Mouse (Mus musculus): ENCODE results near the gene Hck. TPM values are rescaled to one million over a fixed set of nuclear protein-coding genes. Genes with fewer than 3 reads are reported as not detected.

The Hck gene
- polyA plus RNA-seq, 1 experiment from 2014 or later = 7.9 TPM

DNA sequence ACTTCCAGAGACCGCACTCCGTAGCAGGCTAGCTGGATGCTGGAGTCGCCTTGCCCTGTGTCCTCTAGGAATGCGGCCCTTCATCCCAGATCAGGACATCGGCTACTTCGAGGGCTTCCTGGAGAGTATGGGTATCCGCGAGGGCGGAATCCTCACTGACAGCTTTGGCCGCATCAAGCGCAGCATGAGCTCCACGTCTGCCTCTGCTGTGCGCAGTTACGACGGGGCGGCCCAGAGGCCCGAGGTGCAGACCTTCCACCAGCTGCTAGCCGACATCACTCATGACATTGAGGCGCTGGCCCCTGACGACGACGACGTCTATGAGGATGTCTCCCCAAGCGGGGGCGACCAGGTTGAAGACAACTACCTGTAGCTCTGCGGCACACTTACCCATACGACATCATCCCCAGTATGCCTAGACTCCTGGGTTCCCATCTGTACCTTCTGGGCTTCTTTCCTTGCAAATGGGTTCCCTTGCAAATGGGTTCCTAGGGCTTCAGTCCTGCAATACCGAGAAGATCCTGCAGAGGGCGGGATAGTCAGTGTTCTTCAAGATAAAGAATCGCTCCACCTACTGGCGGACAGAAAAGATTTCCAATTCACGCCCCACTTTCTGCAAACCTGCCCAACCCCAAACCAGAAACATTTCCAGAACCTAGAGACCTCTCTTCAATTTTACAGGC lies 27.3 kb upstream of the Hck start:
- Histone ChIP-seq H3K9ac (no peak overlapping the region), H3K4me2 (replicated peaks) (no peak overlapping the region; the same call in 1 of the 2 replicates), H3K4me1 (no peaks in the 10 kb centered on the region), H3K27me3 (0 out of 2 replicates have a peak, but pooled peaks cover 6% of the 10 kb centered on the region), H3K4me3 (no peak overlapping the region), H3K27ac (no peak overlapping the region), H3K36me3 (no peaks in the 10 kb centered on the region), H3K9me3 (no peaks in the 10 kb centered on the region)
- WGBS = 33% methylated on average over 32 of the region's 32 CpGs
- ATAC-seq (ENCODE audit: low FRiP score, low read depth) = no peak

DNA sequence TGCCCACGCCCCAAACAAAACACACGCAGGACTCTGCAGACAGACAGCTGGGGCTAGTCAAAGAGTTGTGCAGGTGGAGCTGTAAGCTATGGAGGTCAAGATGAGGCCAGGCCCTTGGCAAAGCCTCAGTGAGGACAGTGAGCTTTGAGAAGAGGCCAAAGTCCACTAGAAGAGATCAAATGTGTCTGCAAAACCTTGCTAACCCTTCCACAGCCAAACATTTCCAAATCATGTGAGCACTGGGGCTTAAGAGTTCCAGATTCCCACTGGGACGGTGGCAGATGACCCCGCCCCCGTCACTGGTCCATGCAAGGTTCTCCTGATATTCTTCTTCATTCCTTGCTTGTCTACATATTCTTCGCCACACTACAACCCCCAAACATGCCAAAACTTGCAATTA lies 26.4 kb upstream of the Hck start:
- H3K4me3 ChIP-seq = no peak overlapping the region
- 78% methylated on average over 6 of the region's 6 CpGs for WGBS
- H3K27ac ChIP-seq = no peak overlapping the region
- no peak overlapping the region for H3K9ac ChIP-seq
- H3K4me1 ChIP-seq = no peaks in the 10 kb centered on the region
- H3K27me3 ChIP-seq = 0 out of 2 replicates have a peak, but pooled peaks cover 6% of the 10 kb centered on the region
- no peaks in the 10 kb centered on the region for H3K9me3 ChIP-seq
- H3K36me3 ChIP-seq = no peaks in the 10 kb centered on the region
- ATAC-seq (ENCODE audit: low FRiP score, low read depth) = no peak
- no peak overlapping the region for H3K4me2 ChIP-seq (replicated peaks)

DNA sequence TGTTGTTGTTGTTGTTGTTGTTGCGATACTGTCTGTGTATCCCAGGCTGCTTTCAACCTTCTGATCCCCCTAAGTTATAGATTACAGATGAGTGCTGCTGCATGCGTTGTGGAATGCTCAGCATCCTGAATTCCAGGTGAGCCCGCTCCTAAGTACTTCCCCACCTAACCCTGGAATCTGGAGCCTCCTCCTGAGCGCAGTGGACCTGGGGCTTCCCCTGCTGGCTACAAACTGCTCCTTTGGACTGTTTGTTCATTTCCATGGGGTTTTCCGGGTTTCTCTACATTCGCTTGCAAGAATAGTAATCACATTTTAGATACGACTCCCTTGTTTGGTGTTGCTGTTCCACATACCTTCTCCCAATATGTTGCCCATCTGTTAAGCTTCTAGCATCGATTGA lies 25.0 kb upstream of the Hck start:
- no peaks in the 10 kb centered on the region for H3K4me1 ChIP-seq
- H3K36me3 ChIP-seq = no peaks in the 10 kb centered on the region
- H3K27ac ChIP-seq = no peak overlapping the region
- no peak overlapping the region for H3K4me2 ChIP-seq (replicated peaks)
- H3K9ac ChIP-seq = no peak overlapping the region
- WGBS = 79% methylated on average over 8 of the region's 8 CpGs
- no peaks in the 10 kb centered on the region for H3K9me3 ChIP-seq
- no peak for ATAC-seq (ENCODE audit: low FRiP score, low read depth)
- H3K4me3 ChIP-seq = no peak overlapping the region
- 0 out of 2 replicates have a peak, but pooled peaks cover 6% of the 10 kb centered on the region for H3K27me3 ChIP-seq

DNA sequence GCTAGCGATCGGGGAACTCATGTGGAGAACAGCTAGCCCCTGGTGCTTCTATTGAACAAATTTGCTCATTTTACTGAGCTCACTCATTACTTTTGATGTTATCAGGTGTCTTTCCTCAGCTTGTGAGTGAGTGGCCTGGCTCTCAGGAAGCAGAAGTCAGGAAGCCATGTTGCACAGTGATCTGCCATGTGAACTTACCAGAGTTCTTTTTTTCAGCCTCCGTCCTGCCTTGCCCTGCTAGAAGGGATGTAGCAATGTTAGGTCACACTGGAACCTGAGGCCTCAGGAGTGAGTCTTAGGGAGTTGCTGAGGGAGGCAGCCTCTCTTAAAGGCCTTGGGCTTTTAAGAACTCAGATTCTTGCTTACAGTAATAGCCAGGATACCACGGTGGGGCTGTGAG lies 24.4 kb upstream of the Hck start:
- no peak overlapping the region for H3K27ac ChIP-seq
- ATAC-seq (ENCODE audit: low FRiP score, low read depth) = no peak

DNA sequence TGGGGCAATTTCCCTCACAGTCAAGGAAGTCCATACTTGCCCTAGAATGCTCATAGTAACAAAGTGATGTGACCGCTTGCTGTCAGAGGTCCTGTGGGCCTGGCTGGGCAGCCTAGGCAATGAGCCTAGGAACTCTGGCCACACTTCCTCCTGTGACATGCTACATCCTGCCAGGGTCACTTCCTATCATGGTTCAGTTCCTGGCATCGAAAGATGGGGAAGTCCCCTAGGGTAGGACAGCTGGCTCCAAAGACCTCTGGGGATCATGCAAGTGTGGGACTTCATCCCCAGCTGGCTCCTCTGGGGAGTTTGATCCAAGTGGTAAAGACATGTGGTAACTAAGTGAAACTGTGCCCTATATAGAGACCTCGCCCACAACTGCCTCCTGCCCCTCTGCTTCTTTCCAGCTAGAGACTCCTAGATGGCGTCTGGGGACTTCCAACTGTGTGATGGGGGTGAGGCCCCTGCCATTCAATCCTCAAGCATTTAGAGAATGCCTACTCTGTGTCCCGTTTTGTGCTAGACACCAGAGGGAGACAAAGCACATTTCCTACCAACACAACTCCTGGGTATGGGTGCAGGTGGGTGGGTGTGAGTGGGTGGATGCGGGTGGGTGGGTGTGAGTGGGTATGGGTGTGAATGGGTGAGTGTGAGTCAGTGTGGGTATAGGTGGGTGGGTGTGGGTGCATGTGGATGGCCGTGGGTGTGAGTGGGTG lies 23.8 kb upstream of the Hck start:
- H3K4me1 ChIP-seq = no peaks in the 10 kb centered on the region
- WGBS = 63% methylated on average over 7 of the region's 7 CpGs

More for the DNA sequence above, 24.4 kb upstream of the Hck start:
- Histone ChIP-seq H3K36me3 (no peaks in the 10 kb centered on the region), H3K27me3 (0 out of 2 replicates have a peak, but pooled peaks cover 6% of the 10 kb centered on the region), H3K4me3 (no peak overlapping the region), H3K4me1 (no peaks in the 10 kb centered on the region), H3K4me2 (replicated peaks) (no peak overlapping the region), H3K9me3 (no peaks in the 10 kb centered on the region), H3K9ac (no peak overlapping the region)
- 80% methylated on average over 4 of the region's 4 CpGs for WGBS

DNA sequence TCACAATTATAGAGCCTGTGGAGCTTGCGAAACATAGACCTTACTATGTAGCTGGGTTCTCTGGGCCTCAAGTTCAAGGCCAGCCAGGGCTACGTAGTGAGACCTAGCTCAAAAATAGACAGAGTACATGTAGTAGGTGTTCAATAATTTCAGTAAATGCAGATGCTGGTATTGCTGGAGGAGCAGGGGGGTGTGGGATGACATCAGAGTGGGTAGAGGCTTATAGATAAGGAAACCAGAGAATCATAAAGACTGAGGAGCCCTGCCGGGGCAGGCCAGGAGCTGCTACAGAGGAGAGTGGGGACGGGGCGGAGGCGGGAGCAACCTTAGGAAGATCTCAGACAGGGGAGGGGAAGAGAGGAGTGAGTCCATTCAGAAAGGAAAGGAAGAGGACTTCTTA lies 22.7 kb upstream of the Hck start:
- Histone ChIP-seq H3K4me3 (no peak overlapping the region), H3K9me3 (no peaks in the 10 kb centered on the region), H3K27me3 (0 out of 2 replicates have a peak, but pooled peaks cover 3% of the 10 kb centered on the region), H3K4me1 (no peaks in the 10 kb centered on the region), H3K36me3 (no peaks in the 10 kb centered on the region), H3K4me2 (replicated peaks) (no peak overlapping the region), H3K9ac (no peak overlapping the region), H3K27ac (no peak overlapping the region)
- 90% methylated on average over 6 of the region's 6 CpGs for WGBS
- ATAC-seq (ENCODE audit: low FRiP score, low read depth) = no peak

More for the DNA sequence above, 23.8 kb upstream of the Hck start:
- H3K4me2 ChIP-seq (replicated peaks) = no peak overlapping the region
- H3K9me3 ChIP-seq = no peaks in the 10 kb centered on the region
- no peak overlapping the region for H3K9ac ChIP-seq
- ATAC-seq (ENCODE audit: low FRiP score, low read depth) = no peak
- no peak overlapping the region for H3K4me3 ChIP-seq
- H3K27me3 ChIP-seq = 0 out of 2 replicates have a peak, but pooled peaks cover 3% of the 10 kb centered on the region
- H3K27ac ChIP-seq = no peak overlapping the region
- no peaks in the 10 kb centered on the region for H3K36me3 ChIP-seq

DNA sequence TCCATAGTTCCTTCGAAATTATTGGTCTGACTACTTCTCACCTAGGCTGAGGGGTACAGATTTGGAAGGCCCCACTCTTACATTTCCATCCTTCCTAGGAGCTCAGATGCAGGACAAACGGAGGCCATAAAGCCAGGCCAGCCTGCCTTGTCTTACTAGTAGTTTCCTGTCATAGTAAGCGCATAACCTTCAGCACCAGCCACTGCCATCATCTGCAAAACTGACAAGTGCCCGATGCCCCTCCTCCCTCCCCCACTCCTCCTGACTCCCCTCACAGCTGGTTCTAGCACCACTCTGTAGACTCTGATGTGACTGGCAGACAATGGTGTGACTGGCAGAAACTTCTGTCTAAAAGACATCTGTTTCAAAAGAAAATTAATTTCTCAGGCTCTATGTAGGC lies 22.1 kb upstream of the Hck start:
- ATAC-seq (ENCODE audit: low FRiP score, low read depth) = no peak
- Histone ChIP-seq H3K4me1 (no peaks in the 10 kb centered on the region), H3K9me3 (no peaks in the 10 kb centered on the region), H3K4me3 (no peak overlapping the region), H3K27me3 (no peaks in the 10 kb centered on the region), H3K27ac (no peak overlapping the region), H3K36me3 (no peaks in the 10 kb centered on the region), H3K9ac (no peak overlapping the region), H3K4me2 (replicated peaks) (no peak overlapping the region)
- WGBS = 79% methylated on average over 4 of the region's 4 CpGs

DNA sequence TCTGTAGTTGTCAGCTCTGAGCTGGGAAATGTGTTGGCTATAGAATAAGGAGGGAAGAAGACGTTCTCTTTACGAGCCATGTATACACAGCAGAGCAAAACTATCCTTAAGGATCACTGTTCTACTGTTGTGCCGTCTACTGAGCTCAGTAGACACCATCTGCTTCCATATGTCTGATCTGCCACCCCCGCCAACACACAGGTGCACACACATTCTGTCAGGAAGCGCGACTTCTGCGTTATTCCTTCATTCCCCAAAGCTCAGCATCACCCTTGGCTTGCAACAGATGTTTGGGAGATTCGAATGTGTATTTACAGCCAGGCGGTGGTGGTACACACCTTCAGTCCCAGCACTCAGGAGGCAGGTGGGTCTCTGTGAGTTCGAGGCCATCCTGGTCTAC lies 21.2 kb upstream of the Hck start:
- no peak for ATAC-seq (ENCODE audit: low FRiP score, low read depth)
- 89% methylated on average over 10 of the region's 10 CpGs for WGBS

DNA sequence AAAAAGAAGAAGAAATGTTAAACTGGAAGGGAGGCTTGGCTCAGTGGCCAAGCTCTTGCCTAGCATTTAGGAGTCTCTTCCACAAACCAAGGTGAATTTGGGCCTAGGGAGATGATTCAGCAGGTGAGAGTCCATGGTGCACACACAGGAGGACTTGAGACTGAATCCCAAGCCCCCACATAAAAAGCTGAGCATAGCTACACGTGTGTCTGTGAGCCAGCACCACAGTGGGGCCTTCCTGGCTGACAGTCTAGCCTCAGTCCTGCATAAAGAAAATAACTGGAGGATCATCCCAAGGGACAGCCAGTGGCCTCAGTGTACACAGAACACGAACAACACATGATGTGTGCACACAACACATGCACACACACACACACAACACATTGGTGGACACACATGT lies 19.0 kb upstream of the Hck start:
- Histone ChIP-seq H3K27me3 (no peaks in the 10 kb centered on the region), H3K4me3 (no peak overlapping the region), H3K4me2 (replicated peaks) (no peak overlapping the region), H3K9ac (no peak overlapping the region), H3K4me1 (no peaks in the 10 kb centered on the region), H3K27ac (no peak overlapping the region), H3K36me3 (no peaks in the 10 kb centered on the region), H3K9me3 (no peaks in the 10 kb centered on the region)
- WGBS = 61% methylated on average over 2 of the region's 2 CpGs
- no peak for ATAC-seq (ENCODE audit: low FRiP score, low read depth)

More for the DNA sequence above, 21.2 kb upstream of the Hck start:
- H3K27ac ChIP-seq = no peak overlapping the region
- no peak overlapping the region for H3K4me3 ChIP-seq
- no peaks in the 10 kb centered on the region for H3K36me3 ChIP-seq
- H3K4me2 ChIP-seq (replicated peaks) = no peak overlapping the region
- H3K9ac ChIP-seq = no peak overlapping the region
- no peaks in the 10 kb centered on the region for H3K4me1 ChIP-seq
- H3K9me3 ChIP-seq = no peaks in the 10 kb centered on the region
- H3K27me3 ChIP-seq = no peaks in the 10 kb centered on the region

DNA sequence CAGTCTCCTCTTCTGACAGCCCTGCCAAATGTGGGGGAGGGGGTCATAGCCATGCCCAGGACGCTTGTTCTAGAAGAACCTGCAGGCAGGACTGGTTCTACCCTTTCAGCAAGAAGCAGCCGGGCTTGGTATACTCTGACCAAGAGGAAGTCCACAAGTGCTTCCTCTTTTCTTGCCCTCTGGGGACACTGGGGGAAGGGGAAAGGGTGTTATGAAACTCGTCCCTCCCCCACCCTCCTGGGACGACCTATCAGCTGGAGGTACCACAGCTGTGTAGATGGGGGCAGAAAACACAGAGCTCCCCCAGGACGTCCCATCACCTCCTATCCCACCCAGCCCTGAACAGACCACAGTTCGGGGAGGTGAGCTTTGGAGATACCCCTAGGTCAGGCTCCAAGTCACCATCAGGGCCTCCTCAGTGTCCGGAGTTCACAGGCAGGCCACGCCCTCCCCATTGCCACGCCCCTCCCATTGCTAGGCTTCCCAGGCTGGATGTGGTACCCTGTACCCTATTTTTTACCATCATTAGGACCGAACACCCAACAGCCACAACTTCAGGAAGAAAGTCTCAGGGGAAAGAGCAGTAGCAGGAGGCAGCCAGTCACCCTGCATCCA lies 17.6 kb upstream of the Hck start:
- Histone ChIP-seq H3K4me1 (no peaks in the 10 kb centered on the region), H3K27ac (no peak overlapping the region), H3K4me3 (no peak overlapping the region), H3K36me3 (no peaks in the 10 kb centered on the region), H3K9ac (no peak overlapping the region), H3K9me3 (no peaks in the 10 kb centered on the region), H3K27me3 (no peaks in the 10 kb centered on the region), H3K4me2 (replicated peaks) (no peak overlapping the region)
- 33% methylated on average over 10 of the region's 10 CpGs for WGBS
- no peak for ATAC-seq (ENCODE audit: low FRiP score, low read depth)

DNA sequence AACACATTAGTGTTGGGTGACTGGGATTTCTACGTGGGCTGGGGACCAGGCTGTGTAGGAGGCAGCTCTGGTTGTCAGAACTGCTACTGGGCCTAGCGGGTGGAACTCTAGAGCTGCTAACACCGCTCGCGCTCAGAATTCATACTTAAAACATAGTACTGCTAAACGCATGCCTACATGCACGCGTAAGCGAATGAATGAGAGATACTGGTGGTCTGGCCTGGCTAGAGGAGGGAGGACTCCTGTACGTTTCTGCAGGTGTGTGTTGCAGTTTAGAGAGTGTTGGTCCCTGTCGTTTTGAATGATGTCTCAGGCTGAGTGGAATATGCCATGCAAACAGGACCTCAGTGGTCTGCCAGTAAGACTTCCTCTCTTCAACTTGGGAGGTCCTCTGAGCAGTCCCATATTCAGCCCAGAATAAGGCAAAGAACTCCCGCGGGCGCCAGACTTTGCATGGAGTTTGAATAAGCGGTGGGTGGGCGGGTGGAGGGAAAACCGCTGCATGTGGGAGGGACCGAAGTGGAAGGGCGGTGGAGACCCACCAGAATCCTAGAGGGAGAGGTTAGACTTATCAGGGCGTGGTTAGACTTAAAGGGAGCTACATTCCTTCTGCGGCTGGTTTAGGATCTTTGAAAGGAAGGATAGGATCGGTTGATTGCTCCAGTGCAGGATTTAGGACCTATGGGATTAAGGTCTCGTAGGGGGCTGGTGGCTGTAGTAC lies 1.1 kb upstream of the Hck start:
- no peak overlapping the region for H3K9ac ChIP-seq
- H3K4me1 ChIP-seq = peaks cover 17% of the 10 kb centered on the region
- H3K36me3 ChIP-seq = no peaks in the 10 kb centered on the region
- WGBS = 32% methylated on average over 23 of the region's 23 CpGs
- ATAC-seq (ENCODE audit: low FRiP score, low read depth) = 0 out of 2 replicates have a peak, but pooled peaks have one; percentile 24
- peak overlapping the region; percentile 47 for H3K4me3 ChIP-seq
- no peak overlapping the region for H3K27ac ChIP-seq
- H3K27me3 ChIP-seq = peaks cover 76% of the 10 kb centered on the region
- H3K4me2 ChIP-seq (replicated peaks) = peak overlapping the region; percentile 76
- H3K9me3 ChIP-seq = no peaks in the 10 kb centered on the region

DNA sequence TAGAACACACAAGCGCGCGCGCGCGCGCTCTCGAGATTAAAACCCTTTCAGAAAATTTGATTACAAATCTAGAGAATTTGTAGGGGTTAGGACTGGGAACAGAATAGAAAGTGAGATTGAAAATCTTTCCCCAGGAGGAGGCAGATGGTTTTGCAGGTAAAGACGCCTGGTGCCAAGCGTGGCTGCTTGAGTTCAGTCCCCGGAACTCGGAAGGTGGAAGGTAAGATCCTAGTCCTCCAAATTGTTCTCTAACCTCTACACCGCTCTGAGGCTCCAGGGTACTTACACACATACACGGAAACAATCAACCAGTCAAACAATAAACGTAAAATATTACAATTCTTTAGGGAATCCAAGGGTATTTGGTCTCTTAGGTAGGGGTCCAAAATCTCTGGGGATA lies 466 bp upstream of the Hck start:
- no peaks in the 10 kb centered on the region for H3K36me3 ChIP-seq
- H3K4me2 ChIP-seq (replicated peaks) = peak overlapping the region; percentile 76
- peak overlapping the region; percentile 47 for H3K4me3 ChIP-seq
- peaks cover 79% of the 10 kb centered on the region for H3K27me3 ChIP-seq
- H3K9ac ChIP-seq = no peak overlapping the region
- H3K9me3 ChIP-seq = no peaks in the 10 kb centered on the region
- ATAC-seq (ENCODE audit: low FRiP score, low read depth) = no peak
- no peak overlapping the region for H3K27ac ChIP-seq
- H3K4me1 ChIP-seq = peaks cover 17% of the 10 kb centered on the region
- WGBS = 2% methylated on average over 15 of the region's 15 CpGs
